Mouse (Mus musculus) embryo, embryonic 11.5 days (tissue): ENCODE data around the gene Mfsd14a.
"Not testable (repeated sequence)": the region's sequence is repeated elsewhere in the genome, so short reads cannot be mapped to it uniquely, and the experiment has no call there.

Source experiments
- DNase-seq: peaks from one replicate; pipeline ENCODE4 v3.0.0-alpha.2; 2012; ENCODE audit warnings: low read depth, low spot score

Mfsd14a gene

DNA sequence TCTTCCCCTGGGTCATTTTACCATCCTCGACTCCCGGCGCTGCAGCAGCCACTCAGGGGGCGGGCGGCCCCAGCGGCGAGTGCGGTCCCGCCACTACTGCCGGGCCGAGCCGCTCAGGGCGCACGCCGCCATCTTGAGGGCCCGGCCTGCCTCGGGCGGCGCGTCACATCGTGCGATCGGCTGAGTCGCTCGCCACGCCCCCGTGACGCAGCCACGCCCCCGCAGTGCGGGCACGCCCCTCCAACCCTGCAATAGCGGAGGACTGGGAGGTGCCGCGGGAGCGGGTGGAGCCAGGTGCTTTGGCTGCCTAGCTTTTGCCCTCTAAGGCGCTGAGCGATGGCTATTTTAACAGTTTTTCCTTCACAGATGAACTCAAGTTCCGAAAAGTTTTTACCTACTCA lies at the start of gene Mfsd14a:
Mfsd14a (minus strand) TSS at position 215 of the 401 bp plus-strand sequence.
- DNase-seq = peak; percentile 94

DNA sequence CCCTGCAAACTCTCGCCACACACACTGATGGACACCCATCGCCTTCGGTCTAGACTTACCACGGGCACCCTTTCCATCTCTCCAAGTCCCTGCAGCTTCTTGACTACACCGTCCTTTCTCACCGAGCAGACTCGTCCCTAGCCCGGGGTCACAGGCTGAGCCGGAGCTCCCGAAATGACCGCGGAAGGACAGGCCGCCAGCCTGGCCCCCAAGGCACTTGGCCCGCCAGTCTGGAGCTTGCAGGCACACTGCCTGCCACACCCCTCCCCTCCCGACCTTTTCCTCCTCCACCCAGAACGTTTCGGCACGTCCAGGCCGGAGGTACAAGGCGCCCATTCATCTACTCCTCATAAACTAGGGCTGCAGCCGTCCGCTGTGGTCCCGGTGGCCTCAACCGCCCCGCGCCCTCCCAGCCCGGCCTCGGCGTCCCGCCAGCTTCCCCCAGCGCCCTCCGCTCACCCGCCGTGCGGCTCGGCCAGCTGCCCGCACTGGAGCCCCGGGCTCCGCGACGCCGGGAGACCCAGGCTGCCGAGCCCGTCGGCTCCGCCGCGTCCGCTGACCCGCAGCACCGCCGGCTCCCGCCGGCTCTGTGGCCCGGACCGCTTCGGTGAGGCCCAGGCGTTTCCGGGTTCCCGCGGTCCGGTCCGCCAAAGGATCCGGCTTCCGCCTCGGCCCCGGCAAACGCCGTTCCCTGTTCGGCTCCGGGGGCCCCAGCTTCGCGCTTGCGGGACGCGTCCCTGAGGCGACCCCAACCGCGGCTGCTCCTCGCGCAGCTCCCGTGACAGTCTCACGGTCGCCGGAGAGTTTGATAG lies 49.4 kb upstream of the Mfsd14a start:
- DNase-seq = peak; percentile 40

DNA sequence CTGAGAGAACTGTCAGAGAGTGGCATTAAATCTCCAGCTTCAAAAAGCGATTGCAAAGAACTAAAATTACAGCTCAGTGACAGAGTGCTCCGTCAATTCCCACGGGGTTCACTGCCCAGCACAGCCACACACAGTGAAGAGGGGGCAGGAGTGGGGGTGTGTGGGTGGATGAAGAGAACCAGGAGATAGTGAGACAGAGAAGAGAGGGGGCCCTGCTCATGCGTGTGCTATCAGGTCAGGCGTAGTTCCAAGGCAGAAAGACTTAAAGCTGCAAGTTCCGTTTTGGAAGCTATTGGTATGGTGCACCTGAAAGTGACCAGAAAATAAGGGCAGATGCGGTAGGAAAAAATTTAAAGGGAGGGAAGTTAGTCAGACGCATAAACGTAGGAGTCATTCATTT lies 48.5 kb upstream of the Mfsd14a start:
- DNase-seq = no peak

DNA sequence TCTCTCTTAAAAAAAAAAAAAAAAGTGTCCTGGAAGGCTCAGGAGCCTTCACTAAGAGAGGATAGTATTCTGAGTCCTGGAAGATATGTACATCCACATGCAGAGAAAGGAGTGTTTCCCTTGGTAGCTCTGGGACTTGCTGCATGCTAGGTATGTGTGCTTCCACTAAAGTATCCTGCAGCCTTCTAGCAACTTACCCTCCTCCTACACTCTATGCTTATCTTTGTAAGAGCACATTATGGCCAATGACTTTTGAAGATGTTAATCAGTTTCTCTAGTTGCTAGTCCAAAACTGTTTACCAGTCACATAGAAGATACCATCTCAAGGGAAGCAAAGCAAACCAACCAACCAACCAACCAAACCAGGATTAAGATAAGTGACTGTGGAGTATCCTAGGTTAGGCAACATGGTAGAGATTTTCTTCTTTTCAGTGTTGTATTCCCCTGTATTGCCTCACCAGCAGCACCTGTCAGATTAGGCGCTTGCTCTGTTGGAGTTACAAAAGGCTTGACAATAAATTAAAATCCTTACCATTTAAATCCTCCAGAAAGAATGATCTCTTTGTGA lies 43.2 kb upstream of the Mfsd14a start:
- DNase-seq = no peak

DNA sequence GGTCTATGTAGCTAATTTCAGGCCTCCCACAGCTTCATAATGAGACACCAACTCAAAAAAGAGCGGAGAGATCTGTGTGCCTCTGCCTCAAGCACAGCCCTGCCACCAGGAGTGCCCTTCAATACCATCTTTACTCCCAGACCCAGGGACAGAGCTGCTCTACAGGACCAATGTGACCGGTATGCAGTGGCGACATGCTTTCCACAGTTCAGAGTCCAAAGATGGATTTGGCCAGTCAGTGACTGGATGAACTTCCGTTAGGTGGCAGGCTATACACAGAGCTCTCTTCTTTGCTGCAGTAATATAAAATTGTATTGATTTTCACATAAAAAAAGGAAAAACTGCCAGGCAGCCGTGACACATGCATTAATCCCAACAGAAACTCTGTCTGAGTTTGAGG lies 41.4 kb upstream of the Mfsd14a start:
- DNase-seq = no peak

DNA sequence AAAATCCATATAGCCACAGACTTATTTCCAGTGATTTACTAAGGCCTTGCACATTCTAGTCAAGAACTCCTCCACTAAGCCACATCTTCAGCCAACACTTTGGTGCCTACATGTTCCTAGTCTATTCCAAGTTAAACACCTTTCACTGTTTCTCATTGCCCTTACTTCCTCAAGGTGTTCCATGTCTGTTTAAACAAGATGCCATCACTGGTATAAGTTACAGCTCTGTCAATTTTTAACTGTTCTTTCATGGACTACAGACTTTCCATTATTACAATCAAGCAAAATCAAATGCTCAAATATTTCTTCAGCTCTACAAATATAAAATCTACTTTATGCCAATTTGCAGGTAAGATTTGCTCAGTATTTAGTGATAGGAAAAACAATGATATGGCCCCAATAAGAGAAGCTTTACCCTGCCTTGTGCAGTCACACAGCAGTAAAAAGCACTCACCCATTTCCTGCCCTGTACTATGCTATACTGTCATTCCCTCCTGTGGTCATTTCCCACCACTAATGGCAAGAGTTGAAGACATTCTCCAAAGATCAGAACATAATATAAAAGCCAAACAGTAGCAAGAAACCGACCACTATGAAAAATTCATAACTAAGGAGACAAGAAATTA lies 40.3 kb upstream of the Mfsd14a start:
- DNase-seq = no peak

DNA sequence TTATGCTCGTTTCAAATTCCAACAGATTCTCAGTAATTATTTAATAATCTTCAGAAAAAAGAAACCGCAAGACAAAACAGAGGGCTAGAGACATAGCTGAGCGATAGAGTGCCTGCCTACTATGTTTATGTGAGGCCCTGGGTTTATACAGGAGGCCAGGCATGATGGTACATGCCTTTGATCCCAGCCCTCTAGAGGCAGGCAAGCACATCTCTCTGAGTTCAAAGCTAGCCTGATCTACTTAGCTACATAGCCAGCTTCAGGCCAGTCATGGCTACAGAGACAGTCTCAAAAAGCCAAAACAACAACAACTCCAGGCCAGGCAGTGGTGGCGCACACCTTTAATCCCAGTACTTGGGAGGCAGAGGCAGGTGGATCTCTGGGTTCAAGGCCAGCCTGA lies 39.1 kb upstream of the Mfsd14a start:
- no peak for DNase-seq

DNA sequence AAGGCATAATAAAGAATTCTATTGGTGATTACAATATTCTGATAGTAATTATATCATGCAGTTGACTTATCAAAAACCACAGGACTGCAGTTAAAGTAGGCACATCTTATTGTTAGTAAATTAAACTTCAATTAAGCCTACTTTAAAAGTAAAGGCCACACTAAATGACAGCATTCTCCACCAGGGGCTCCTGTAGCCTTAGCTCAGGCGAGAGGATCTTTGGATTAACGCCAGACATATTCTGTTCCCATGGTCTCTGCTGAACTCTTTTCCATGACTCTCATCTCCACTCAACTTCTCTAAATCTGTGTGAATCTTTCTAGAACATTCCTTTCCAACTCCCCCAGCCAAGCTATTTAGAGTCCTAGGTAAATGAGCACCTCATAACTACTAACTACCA lies 36.3 kb upstream of the Mfsd14a start:
- DNase-seq = no peak

DNA sequence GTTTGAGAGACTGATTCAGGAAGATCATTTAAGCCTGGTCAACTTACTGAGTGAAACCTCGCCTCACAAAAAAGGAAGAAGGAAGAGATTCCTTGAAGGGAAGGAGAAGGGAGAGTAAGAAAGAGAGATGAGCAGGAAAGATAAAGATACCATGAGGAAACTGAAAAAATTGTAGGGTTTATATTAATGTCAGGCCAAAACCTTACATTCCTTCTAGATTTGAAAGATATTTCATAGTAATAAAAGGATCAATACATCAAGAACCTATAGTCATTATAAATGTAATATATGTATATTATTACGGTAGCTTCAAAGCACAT lies 33.1 kb upstream of the Mfsd14a start:
- DNase-seq = no peak

DNA sequence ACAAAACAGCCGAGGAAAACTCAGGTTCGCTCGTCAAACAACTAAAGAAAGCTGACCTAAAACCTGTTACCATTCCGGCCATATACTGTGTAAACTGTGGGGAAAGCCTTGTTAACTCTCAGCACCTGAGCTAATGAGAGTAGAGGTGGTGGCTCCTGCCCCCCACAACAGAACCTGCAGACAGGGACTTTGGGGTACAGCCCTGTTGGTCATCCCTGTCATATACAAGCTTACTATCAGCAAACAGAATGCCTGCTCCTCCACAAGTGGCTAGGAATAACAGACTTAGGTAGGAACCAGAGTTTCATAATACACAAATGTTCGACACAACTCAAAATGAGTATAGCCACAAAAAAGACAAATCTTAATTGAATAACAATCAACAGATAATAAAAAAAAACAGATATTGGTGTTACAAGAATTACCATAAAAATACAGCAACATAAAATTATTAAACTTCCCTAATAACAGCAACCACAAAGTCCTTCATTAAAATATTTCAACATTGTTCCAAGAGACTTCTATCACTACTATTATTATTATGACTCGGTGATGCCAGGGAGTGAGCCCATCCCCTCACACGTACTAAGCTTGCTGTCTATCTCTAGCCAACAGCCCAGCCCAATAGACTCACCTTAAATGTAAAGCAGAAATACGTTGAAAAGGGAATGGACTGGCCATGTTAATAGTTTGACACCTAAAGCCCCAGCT lies 32.6 kb upstream of the Mfsd14a start:
- DNase-seq = no peak

DNA sequence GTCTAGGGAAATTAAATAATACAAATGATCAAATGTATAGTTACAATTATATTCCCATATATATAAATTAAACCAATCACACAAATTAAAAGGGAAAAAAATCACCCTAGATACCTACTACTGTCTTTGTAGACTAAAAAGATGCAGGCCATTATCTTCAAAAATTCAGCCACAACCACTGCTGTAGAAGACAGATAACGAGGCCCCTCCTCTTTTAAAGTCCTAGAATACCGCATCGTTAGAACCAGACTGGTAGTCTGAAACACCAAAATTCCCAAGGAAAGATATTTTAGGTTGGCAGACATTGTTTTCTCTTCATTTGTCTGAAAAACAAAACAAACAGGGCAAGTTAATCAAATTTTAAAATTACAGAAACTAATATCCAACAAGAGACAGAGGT lies 31.8 kb upstream of the Mfsd14a start:
- no peak for DNase-seq

DNA sequence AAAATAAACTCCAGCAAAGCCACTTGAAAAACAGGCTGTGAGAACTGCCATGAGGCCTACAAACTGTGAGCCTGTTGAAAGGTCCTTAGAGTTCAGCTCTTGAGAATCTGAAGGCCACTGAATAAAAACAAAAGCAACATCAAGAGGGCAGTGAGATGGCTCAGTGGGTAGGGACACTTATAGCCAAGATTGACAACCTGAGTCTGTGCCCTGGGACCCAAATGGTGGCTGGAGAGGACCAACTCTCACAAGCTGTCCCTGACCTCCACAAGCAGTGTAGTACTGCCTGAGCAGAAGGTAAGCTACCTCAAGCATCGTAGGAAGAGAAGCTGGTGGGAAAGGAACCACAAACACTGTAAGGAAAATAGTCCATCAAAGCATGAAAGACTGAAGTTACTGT lies 18.7 kb upstream of the Mfsd14a start, which contains the start of gene Gm43191:
Gm43191 (minus strand) TSS at position 101 of the 400 bp plus-strand sequence.
- DNase-seq = no peak

DNA sequence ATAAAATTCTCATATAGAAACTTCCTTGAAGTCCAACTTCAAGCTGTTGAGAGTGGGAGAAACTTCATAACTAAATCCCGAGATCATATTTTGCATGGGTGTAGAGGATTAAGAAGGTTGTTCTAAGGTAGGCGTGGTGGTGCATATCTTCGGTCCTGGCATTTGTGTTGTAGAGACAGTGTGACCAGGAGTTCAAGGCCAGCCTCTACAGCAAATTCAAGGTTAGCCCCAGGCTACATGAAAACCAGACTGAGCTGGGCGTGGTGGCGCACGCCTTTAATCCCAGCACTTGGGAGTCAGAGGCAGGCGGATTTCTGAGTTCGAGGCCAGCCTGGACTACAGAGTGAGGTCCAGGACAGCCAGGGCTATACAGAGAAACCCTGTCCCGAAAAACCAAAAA lies 1.8 kb upstream of the Mfsd14a start:
- DNase-seq = not testable (repeated sequence)

DNA sequence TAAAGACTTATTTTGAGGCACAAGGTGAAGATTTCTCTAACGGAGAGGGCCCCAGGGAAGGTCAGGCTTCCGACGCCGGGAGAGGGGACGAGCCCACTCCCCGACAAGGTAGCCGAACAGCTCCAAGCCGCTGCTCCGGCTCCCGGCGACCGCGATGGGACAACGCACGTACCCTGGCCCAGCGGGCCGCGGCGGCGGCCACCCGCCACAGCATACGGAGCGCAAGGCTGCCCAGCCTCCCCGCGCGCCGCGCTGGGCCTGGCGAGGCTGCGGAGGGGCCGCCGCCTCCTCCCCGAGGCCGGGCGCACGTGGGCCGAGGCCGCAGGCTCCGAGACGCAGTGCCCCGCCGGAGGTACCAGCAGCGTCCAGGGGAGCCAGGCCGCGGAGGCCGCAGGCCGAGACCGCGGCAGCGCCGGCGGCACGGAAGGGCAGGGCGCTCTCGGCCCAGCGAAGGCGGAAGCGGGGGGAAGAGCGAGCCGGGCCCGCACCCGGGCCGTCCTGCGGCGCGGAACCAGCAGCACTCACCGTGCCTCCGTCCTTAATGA lies 535 bp downstream of the Mfsd14a start:
- DNase-seq = no peak

DNA sequence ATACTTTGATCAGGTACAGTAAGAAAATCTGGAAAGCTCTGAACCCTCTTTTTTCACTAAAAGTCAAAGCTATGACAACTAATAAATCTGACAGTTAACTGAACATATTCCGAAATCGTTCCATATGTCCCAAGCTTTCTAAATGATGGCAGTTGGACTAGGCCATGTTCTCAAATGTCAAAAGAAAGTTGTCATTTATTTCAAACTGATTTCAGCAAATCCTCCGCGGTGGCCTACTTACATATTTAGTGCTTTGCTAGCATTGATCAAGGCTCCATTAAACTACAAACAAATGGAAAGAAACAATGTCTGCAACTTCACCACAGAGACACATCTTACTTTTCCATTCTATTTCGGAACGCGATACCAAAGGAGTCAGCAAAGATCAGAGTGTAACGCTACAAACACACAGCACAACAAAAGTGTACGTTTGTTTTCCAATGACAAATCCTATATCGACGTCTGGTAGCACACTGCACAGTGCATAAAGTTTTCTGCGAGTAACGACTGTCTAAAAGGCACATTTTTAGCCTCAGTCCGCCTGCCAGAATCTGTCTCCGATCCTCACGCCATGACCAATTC lies 1.1 kb downstream of the Mfsd14a start:
- DNase-seq = no peak

DNA sequence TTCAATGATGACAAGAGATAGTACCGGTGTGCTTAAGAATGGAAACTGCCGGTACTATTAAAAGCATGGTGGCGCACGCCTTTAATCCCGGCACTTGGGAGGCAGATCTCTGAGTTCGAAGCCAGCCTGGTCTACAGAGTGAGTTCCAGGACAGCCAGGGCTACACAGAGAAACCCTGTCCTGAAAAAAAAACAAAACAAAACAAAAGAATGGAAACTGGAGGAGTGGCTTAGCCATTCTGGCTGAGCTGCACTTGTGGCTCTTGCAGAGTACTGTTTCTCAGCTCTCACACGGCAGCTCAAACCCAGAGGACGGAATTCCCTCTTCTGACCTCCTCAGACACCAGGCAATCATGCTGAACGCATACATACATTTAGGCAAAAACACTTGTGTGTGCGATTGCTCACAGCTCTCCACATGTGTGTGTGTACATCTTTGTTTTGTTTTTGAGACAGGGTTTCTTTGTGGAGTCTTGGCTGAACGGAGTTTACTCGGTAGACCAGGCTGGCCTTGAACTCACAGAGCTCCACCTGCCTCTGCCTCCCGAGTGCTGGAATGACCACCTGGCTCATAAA lies 2.5 kb downstream of the Mfsd14a start:
- no peak for DNase-seq

DNA sequence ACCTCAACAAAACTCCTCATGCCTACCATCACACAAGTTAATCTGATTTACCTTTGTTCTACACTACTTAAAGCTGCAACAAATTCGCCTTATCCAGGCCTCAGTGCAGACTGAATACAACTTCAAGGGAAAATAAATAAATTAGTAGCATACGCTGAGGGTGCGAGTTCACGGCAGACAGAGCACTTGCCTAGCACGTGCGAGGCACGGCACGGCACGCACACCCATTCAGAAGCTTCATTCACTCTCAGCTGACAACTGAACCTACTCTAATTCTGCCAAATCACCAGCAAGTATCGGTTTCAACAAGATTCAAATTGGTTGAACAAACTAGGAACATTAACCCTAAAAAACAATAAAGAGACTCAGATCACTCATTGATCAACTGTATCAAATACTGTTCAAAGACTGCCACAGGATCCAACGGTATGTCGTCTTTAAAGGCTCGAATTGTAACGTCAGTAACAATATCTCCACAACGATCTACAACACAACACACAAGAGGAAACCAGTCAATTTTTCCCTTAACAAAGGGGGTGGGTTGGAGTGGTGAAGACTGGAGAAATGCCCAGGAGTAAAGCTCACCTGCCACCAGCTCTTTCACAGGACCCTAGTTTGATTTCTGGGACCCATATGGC lies 3.4 kb downstream of the Mfsd14a start:
- DNase-seq = no peak

DNA sequence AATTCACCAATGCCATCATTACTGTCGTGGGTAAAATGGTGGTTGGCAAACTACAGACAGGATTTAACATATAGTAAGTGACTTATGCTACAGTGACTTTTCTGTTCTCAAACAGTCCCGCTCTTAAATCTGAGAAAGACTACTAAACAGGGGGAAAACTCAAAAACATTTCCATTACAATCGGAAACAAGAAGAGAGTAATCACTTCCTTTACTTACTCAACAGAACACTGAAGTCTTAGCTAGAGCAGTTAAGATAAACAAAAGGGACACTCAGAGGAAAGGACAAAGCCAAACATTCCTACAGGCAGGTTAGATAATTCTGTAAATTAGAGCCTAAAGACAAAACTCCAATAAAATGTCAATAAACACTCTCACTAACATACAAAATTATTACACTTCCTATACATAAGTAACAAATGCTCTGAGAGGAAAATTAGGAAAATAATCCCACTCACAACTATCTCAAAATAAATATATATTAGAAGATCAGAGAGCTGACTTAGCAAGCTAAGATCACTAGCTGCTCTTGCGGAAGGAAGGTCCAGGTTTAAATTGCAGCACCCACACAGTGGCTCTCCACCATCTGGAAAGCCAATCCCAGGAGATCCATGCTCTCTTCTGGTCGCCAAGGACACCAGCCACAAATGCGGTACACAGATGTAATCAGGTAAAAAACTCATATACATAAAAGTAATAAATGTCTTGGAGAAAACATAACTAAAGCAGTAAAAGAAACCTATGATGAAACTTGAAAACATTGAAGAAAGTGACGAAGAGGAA lies 6.1 kb downstream of the Mfsd14a start:
- DNase-seq = no peak

DNA sequence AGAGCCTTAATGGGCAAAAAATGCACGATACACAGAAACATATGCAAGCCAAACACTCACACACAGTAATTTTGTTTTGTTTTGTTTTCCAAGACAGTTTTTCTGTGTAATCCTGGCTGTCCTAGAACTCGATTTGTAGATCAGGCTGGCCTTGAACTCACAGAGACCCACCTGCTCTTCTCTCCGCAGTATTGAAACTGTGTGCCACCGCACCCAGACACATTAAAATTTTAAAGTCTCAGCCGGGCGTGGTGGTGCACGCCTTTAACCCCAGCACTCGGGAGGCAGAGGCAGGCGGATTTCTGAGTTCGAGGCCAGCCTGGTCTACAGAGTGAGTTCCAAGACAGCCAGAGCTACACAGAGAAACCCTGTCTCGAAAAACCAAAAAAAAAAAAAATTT lies 8.4 kb downstream of the Mfsd14a start:
- DNase-seq = not testable (repeated sequence)

DNA sequence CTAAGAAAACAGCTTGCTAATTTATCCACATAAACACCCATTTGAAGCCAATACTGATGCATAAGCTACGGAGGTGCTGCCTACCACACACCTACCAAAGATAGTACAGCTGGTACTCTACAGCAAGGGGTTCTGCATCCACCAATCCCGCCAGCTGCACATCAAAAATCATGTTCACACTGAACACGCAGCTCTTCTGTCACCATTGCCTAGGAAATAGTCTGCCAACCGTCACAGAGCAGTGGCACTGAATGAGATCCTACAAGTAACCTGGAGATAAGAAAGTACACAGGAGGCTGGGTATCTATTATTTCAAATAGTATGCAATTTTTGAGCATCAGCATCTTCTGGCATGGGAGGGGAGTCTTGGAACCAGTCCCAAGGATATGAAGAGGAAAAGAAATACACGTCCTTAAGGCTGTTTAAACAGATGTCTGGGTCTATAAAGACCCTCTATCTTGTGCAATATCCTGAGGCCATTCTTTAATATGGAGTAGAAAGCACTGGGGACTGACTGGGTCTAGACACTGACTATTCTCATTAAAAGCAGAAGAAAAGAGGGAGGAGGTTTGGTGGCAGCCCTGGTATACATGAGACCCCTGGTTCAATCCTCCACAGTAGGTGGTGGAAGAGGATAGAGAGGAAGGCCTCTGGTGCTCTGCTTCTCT lies 9.1 kb downstream of the Mfsd14a start:
- DNase-seq = no peak
